Mouse (Mus musculus) retina, postnatal 7 days (tissue): ENCODE measurements around the gene Cldn34c2.
"Not testable (repeated sequence)": the region's sequence is repeated elsewhere in the genome, so short reads cannot be mapped to it uniquely, and the experiment has no call there.

ENCODE experiments used
- DNase-seq: peaks from one replicate; pipeline ENCODE4 v3.0.0-alpha.2; 2012; ENCODE audit warnings: low read depth, low spot score

Gene Cldn34c2

DNA sequence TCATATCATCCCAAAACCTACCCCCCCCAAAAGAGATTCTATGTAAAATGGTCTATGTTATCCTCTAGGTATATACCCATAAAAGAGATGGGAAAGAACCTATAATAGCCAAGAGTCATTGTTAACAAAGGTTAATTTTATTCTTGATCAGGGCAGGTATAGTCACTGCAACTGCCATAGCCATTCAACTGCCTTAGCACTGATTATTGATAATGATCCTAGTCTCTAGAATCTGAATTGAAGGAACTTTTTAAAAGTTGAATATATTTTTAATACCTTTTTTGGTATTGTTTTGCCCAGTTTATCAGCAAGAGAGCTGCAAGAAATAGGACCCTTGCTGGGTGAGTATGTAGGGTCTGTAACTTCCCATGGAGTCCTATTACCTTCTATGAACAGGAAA lies at the start of gene Cldn34c2:
Cldn34c2 (plus strand) TSS at position 301 of the 400 bp plus-strand sequence.
- not testable (repeated sequence) for DNase-seq

DNA sequence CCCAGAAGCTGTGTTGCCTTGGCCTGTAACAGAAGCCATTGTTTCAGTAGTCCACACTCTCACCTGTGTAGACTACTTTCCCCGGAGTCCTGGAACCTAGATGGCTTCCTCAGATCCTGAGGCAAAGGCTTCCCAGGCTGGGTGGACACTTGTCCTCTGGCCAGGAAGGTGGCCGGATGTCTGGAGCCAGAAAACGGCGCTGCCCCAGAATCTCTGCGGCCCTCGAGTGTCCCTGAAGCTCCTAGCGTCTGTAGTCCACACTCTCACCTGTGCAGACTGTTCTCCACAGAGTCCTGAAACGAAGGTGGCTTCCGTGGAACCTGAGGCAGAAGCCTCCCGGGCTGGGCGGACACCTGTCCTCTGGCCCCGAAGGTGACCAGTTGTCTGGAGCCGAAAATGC lies 30.1 kb upstream of the Cldn34c2 start:
- not testable (repeated sequence) for DNase-seq

DNA sequence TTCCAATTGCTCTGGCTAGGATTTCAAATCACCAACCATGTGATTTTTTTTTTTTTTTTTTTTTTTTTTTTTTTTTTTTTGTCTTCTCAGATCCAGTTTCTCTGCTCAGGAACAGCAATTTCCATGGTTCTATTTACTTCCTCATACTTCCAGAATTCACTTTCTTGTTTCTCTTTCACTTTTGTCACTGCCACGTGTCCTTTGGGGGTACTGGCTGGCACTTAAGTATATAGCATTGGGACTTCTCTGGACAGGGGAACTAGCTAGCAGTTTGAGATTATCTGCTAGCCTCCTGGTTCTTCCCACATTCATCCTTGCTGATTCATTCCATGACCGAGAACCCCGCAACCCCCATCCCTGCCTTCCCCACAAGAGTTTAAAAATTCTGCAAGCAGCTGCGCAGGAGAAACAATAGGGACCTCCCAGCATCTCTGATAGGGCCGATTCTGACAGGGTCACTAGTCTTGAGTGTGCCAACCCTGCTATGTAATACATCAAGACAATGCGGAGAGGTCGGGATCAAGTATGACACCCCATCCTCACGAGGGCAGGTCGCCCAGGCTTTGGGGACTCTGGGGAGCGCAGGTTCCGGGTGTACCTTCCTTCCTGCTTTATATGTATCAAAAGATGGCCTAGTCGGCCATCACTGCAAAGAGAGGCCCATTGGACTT lies 30.8 kb downstream of the Cldn34c2 start:
- not testable (repeated sequence) for DNase-seq
